Mouse (Mus musculus): Measurements from ENCODE around the gene Lyst. TPM values are rescaled to one million over a fixed set of nuclear protein-coding genes. Genes with fewer than 3 reads are reported as not detected.
"Not testable (repeated sequence)": the region's sequence is repeated elsewhere in the genome, so short reads cannot be mapped to it uniquely, and the experiment has no call there.

The Lyst gene
- total RNA-seq, 2 experiments from 2014 or later: 63.2 to 64.6 TPM

DNA sequence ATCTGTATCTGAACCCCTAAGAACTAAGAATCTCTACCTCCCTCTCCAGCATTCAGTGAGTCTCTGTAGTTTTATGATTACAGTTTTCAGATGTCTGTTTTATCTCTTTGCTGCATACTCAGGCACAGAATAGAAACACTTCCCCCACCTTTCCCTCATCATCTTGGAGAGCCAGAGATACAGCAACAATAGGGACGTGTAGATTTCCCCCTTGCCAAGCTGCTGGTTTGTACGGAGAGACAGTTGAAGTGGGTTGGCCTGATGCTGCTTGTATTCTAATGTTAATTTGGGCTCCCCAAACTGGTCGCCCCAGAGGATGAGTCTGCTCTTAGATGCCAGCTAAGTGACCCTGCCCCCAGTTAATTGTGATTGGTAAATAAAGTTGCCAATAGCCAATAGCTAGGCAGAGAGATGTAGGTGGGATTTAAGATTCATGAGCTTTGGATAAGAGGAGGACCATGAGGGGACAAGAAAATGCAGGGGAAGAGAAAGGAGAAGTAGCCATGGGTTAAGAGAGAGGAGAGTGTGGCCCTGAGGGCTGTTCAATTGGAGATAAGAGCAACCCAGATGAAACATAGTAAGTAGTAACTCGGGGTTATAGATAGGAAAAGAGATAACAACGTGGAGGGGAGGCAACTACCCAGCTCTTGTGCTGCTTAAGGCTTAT lies 205.1 kb downstream of the Lyst start:
- no peak for TF ChIP-seq CTCF (IDR thresholded peaks at IDR 0.05)
- no peak overlapping the region for H3K4me3 ChIP-seq
- intact Hi-C loops (cut with DNase I): loop anchor here (5.0 kb wide), 1 partner anchor 157 kb away; the partner anchor contains the start of gene B3galnt2

DNA sequence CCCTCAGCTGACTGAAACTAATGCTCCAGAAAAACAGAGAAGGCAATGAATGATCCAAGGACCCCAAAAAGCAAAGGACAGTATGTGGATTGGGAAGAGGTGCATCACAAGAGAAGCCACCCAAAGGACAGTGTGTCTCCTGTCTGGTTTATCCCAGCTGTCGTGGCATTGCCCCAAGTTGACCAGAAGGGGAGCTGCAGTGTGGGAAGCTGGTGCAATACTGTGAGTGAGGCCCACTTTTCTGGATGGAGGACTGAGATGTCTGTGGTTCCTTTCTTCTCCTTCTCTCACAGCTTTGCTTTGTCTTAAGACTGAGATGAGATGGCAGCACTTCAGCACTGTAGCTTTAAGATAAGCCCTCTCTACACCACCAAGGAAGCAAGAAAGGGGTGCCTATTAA lies 205.9 kb downstream of the Lyst start:
- TF ChIP-seq CTCF (IDR thresholded peaks at IDR 0.05): no peak
- DNase-seq (ENCODE audit: extremely low spot score in 1 of 2, low spot score in 2 of 2): no peak
- no peak overlapping the region for H3K27ac ChIP-seq
- H3K4me3 ChIP-seq: no peak overlapping the region
- intact Hi-C loops (cut with DNase I): loop anchor here (5.0 kb wide), 1 partner anchor 156 kb away; the partner anchor contains the start of gene B3galnt2

More for the DNA sequence above, 205.1 kb downstream of the Lyst start:
- H3K27ac ChIP-seq: no peak overlapping the region
- no peak for DNase-seq (ENCODE audit: extremely low spot score in 1 of 2, low spot score in 2 of 2)

DNA sequence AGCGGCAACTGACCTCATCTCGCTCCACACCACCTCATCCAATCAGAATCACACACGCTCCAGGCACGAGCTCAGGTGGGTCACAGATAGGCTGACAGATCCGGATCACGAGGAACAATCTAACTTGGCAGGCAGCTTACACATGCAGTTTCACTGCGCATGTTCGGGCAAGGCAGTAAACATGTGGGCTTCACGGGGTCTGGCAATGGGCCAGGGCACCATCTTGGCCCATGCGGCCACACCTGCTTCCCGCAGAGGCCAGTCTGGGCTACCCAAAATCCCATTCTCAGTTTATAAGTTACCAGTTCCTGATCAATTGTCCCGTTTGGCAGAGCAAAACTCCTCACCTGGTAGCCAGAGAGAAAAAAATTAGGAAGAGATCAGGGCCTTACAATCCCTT lies 207.6 kb downstream of the Lyst start:
- not testable (repeated sequence) for DNase-seq (ENCODE audit: extremely low spot score in 1 of 2, low spot score in 2 of 2); H3K4me3 ChIP-seq; H3K27ac ChIP-seq
- intact Hi-C loops (cut with DNase I): loop anchor here (5.0 kb wide), 1 partner anchor 154 kb away; the partner anchor contains the start of gene B3galnt2

DNA sequence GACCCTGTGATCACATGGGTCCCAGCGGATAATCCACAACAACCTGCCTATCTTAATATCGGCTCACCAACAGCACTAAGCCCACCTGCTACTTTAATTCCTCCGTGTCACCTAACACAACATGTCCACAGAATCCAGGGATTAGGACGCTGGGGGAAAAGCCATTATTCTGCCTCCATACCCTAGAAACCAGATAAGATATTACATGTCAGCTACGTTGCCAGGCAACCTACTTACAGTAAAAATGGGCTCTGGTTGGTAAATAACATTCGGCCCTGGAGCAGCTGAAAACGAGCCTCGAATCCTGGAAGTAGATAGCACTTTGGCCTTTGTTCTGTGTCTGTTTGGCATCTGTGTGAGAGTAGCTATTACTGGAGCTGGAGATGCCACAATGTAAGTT lies 208.6 kb downstream of the Lyst start:
- Histone ChIP-seq H3K4me3 (no peak overlapping the region), H3K27ac (no peak overlapping the region)
- intact Hi-C loops (cut with DNase I): loop anchor here (5.0 kb wide), 1 partner anchor 154 kb away; the partner anchor contains the start of gene B3galnt2
- TF ChIP-seq CTCF (IDR thresholded peaks at IDR 0.05): no peak
- DNase-seq (ENCODE audit: extremely low spot score in 1 of 2, low spot score in 2 of 2): no peak

DNA sequence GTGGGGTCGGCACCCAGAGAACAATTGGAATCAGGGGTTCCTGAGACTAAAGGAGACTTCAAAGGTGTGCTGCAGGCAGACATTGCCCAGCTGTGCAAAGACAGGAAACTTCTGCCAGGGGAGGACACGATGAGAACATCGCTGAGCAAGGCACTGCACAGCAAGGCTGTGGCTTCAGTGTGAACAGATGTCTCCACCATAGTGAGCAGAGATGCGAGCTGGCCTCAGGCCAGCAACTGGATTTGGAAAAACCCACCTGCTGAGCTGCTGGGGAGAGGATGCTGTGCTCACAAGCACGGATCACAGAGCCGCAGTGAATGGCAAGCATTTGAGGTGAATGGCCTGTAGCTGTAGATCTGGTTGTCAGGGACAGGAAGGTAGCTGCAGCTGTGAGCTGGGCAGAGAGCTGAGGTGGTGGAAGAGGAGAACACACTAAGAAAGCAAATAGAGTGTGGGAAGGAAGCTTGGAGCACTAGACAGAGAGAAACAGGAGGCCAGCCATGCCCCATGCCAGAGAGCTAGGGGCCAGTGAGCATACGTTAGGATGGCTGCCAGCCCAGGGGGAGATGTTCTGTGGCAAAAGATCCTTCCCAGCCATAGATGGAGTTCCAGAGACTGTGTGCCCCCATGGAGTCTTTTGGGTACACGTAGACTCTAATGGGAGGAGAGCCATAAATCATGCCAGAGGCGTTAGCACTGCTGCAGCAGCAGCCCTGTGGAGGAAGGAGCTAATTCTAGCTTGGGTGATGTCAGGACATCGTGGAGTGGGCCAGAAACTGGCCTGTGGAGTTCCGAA lies 218.3 kb downstream of the Lyst start:
- peak in 1 of 2 experiments; percentile 18 for DNase-seq (ENCODE audit: extremely low spot score in 1 of 2, low spot score in 2 of 2)
- Histone ChIP-seq H3K27ac (no peak overlapping the region), H3K4me3 (no peak overlapping the region)
- TF ChIP-seq CTCF (IDR thresholded peaks at IDR 0.05): no peak
- intact Hi-C loops (cut with DNase I): no loop called here

DNA sequence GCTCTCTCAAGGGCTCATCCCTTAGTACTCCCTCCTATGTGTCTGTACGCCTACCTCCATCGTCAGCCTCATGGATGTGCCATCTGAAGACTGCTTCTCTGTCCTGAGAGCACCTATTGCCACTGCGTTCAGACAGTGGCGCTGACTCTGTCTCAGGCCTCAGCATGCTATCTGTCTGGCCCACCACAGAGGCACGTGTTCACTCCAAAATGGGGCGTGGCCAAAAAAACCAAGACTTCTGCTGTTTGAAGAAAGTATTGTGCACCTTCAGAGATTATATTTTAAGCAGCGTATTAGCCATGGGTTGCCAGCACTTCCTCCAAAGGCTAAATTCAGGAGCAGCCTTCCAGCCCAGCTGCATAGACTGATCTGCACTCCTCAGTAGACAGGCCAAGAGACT lies 220.7 kb downstream of the Lyst start:
- intact Hi-C loops (cut with DNase I): no loop called here
- DNase-seq (ENCODE audit: extremely low spot score in 1 of 2, low spot score in 2 of 2): no peak
- no peak for TF ChIP-seq CTCF (IDR thresholded peaks at IDR 0.05)
- Histone ChIP-seq H3K4me3 (no peak overlapping the region), H3K27ac (no peak overlapping the region)

GRCm38 (mm10) chr13:13818696-13819095 lies 228.5 kb downstream of the Lyst start:
- intact Hi-C loops (cut with DNase I): no loop called here
- no peak overlapping the region for H3K4me3 ChIP-seq
- DNase-seq (ENCODE audit: extremely low spot score in 1 of 2, low spot score in 2 of 2): no peak
- no peak for TF ChIP-seq CTCF (IDR thresholded peaks at IDR 0.05)
- no peak overlapping the region for H3K27ac ChIP-seq

GRCm38 (mm10) chr13:13820234-13821123 lies 230.3 kb downstream of the Lyst start:
- no peak overlapping the region for H3K4me3 ChIP-seq
- no peak for TF ChIP-seq CTCF (IDR thresholded peaks at IDR 0.05)
- intact Hi-C loops (cut with DNase I): no loop called here
- no peak overlapping the region for H3K27ac ChIP-seq
- no peak for DNase-seq (ENCODE audit: extremely low spot score in 1 of 2, low spot score in 2 of 2)

DNA sequence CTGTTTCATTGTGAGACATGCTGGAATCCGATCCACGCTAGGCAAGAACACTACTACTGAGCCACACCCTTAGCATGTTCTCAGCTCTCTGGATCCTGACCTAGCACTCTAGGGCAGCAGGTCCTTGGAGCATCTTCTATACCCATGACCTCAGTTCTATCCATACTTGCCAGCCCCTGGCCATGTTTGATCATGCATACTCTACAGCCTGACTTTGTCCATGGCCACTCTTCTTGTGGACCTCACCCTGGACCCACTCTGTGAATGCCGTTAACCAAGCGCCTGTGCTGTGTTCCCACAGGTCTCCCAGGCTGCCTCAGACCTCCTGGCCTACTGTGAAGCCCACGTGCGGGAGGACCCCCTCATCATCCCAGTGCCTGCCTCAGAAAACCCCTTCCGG lies 234.7 kb downstream of the Lyst start:
- DNase-seq (ENCODE audit: extremely low spot score in 1 of 2, low spot score in 2 of 2): no peak
- no peak overlapping the region for H3K4me3 ChIP-seq
- H3K27ac ChIP-seq: no peak overlapping the region
- TF ChIP-seq CTCF (IDR thresholded peaks at IDR 0.05): no peak
- intact Hi-C loops (cut with DNase I): no loop called here

- DNase-seq (ENCODE audit: extremely low spot score in 1 of 2, low spot score in 2 of 2): no peak
- no peak overlapping the region for H3K4me3 ChIP-seq
- TF ChIP-seq CTCF (IDR thresholded peaks at IDR 0.05): no peak
- intact Hi-C loops (cut with DNase I): no loop called here
- no peak overlapping the region for H3K27ac ChIP-seq
Observed at GRCm38 (mm10) chr13:13826533-13826932, 236.3 kb downstream of the Lyst start.

DNA sequence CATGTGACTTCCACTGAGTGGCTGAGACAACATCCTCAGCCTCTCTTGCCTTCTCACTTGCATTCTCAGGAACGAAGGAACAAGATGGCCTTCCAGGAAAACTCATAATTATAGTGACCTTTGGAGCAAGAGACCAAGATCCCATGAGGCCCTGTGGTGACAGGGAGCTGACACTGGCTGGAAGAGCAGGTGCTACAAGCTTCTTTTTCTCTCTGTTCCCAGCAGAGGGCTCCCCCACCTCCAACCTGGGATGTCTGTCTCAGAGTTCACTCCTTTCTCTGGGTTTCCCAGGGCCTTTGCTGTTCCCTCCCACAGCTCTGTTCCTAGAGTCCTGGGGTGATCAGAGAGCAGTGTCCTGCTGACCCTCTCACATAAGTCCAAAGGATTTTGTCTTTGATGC lies 237.9 kb downstream of the Lyst start:
- intact Hi-C loops (cut with DNase I): no loop called here
- TF ChIP-seq CTCF (IDR thresholded peaks at IDR 0.05): no peak
- no peak for DNase-seq (ENCODE audit: extremely low spot score in 1 of 2, low spot score in 2 of 2)
- Histone ChIP-seq H3K27ac (no peak overlapping the region), H3K4me3 (no peak overlapping the region)

Other genes with a start within 250 kb of the Lyst start
- gene Gpr137b, start 196.4 kb upstream of the Lyst start, total RNA-seq (2021): 10 to 100 TPM; 21.8 to 23.0 TPM
- 1 to 10 TPM; 4.7 to 6.3 TPM for gene Nid1, start 152.8 kb upstream of the Lyst start, total RNA-seq (2021)
- gene Gng4, start 193.7 kb downstream of the Lyst start, total RNA-seq (2021): 10 to 100 TPM; 39.3 to 45.2 TPM

All from left cerebral cortex, adult 2 months (tissue).